Mouse (Mus musculus): Measurements from ENCODE around the gene Rnaseh2a. TPM values are rescaled to one million over a fixed set of nuclear protein-coding genes. Genes with fewer than 3 reads are reported as not detected.
A peak's percentile ranks its signal among the peaks of the same experiment; 100 is the strongest.

The Rnaseh2a gene
- polyA plus RNA-seq, 1 experiment from 2014 or later: 55.0 TPM

DNA sequence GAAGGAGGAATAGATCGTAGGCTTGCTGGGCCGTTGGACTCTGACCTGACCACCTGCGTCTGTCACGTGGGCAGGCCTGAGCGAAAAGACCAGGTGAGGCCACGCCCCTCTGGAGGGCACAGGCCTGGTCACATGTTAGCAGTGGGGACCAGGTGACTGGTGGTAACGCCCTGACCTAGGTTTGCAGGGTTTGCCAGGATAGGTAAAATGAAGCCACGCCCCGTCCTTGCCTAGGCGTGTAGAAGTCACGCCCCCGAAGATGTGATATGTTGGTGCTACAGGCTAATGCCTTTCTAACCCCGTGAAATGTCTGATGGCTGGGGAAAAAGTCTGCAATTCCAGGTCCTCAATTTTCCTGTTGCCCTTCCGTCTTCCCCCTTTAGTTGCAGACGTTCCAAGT, 21.3 kb upstream of the Rnaseh2a start:
- Histone ChIP-seq H3K36me3 (no peaks in the 10 kb centered on the region; the same call in 1 of the 2 replicates), H3K4me2 (peak overlapping the region; percentile 80), H3K27me3 (peaks cover 44% of the 10 kb centered on the region), H3K4me1 (replicated peaks) (peaks cover 31% of the 10 kb centered on the region), H3K9ac (peak overlapping the region; percentile 78), H3K9me3 (no peaks in the 10 kb centered on the region), H3K4me3 (peak overlapping the region; percentile 53), H3K27ac (replicated peaks) (peak overlapping the region; percentile 50; the same call in 1 of the 2 replicates)
- WGBS: 2% methylated on average over 15 of the region's 15 CpGs
- ATAC-seq (ENCODE audit: low read depth): peak; percentile 62

DNA sequence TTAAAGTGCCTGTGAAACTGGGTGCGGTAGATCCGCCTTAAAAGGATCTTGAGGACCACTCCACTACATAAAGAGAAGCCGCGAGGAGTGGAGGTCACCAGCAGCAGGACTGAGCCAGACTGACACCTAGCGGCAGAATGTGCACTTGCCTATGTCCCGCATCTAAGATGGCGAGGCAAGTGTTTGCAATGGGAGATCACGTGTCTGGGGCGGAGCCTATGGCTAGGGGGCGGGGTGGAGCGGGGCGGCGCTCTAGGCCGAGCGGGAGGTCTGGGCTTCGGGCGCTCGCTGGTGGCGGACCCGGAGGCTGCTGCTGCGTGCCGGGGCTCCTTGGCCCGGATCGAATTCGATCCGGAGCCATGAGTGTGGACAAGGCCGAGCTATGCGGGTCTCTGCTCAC, 20.8 kb upstream of the Rnaseh2a start, which contains the start of gene Hook2:
TSS of gene Hook2 (plus strand) at position 255 of the 400 bp plus-strand sequence.
- Histone ChIP-seq H3K27ac (replicated peaks) (peak within 1 kb of the TSS; percentile 81), H3K9me3 (no peaks in the 10 kb centered on the region), H3K4me2 (peak within 1 kb of the TSS; percentile 80), H3K9ac (peak within 1 kb of the TSS; percentile 78), H3K36me3 (no peaks in the 10 kb centered on the region; the same call in 1 of the 2 replicates), H3K4me1 (replicated peaks) (peaks cover 31% of the 10 kb centered on the region), H3K4me3 (peak within 1 kb of the TSS; percentile 53), H3K27me3 (peaks cover 40% of the 10 kb centered on the region)
- ATAC-seq (ENCODE audit: low read depth): peak; percentile 88
- 1% methylated on average over 28 of the region's 28 CpGs for WGBS

DNA sequence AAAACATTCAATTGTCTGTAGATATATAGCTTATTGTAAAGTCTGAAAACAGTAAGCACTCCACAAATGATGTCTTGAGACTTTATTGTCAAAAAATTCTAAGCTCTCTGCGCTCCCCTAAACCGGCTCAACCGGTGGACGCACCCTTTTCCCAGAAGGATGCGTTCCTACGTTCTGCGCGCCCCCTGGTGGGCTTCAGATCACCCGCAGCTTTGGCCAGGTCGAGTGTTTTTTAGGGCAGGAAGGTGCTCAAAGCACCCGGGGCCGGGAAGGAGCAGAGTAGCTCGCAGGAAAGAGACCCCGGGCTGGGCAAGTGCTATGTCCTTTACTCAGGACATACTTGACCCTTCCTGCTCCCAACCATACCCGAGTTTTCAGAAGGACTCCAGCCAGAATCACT, 20.2 kb upstream of the Rnaseh2a start:
- Histone ChIP-seq H3K9me3 (no peaks in the 10 kb centered on the region), H3K4me1 (replicated peaks) (peaks cover 37% of the 10 kb centered on the region), H3K4me3 (peak overlapping the region; percentile 53), H3K36me3 (no peaks in the 10 kb centered on the region; the same call in 1 of the 2 replicates), H3K27me3 (peaks cover 35% of the 10 kb centered on the region), H3K4me2 (peak overlapping the region; percentile 80), H3K27ac (replicated peaks) (peak overlapping the region; percentile 81), H3K9ac (peak overlapping the region; percentile 72)
- peak; percentile 59 for ATAC-seq (ENCODE audit: low read depth)
- under 1% methylated on average over 15 of the region's 15 CpGs for WGBS

DNA sequence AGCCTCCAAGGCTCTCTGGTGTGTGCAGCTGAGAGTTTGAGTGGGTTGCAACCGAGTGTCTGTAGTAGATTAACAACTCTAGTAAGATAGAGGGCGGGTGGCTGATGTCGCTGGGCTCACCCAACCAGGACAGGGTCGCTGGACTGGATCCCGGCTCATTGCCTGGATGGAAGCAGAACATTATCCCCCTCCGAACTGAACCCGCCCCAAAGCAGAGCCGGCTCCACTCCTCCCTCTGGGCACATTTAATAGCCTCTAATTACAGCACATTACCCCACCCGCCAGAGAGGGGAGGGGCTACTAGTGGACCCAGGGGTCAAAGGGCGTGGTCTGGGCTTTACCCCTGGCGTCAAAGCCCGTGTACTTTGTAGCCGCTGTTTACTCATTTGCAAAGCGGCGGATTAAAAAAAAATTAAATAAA, 19.8 kb upstream of the Rnaseh2a start:
- peak overlapping the region; percentile 80 for H3K4me2 ChIP-seq
- whole genome bisulfite sequencing: 7% methylated on average over 15 of the region's 15 CpGs

DNA sequence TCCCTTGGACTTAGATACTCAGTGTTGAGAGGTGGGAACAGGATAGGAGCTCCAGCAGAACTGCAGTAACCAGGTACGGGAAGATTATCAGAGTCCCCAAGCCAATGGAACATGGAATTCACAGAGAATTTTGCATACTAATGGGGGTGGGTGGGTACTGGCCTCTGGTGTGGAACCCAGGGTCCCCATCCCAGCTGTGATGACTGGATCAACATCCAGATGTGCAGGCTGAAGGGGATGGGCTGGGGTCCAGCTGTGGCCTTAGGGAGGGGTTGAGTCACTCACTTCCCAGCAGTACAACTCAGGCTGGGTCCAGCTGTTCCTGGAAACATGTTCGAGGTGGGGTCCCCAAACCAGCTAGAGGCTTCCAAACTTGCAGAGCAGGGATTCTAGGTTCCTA, 18.3 kb upstream of the Rnaseh2a start:
- Histone ChIP-seq H3K27ac (replicated peaks) (no peak overlapping the region), H3K9ac (no peak overlapping the region), H3K4me2 (no peak overlapping the region), H3K9me3 (no peaks in the 10 kb centered on the region), H3K4me1 (replicated peaks) (peaks cover 43% of the 10 kb centered on the region), H3K36me3 (no peaks in the 10 kb centered on the region), H3K4me3 (no peak overlapping the region), H3K27me3 (peaks cover 39% of the 10 kb centered on the region)
- 58% methylated on average over 2 of the region's 2 CpGs for WGBS
- no peak for ATAC-seq (ENCODE audit: low read depth)

More for the DNA sequence above, 19.8 kb upstream of the Rnaseh2a start:
- H3K36me3 ChIP-seq: no peaks in the 10 kb centered on the region
- H3K4me1 ChIP-seq (replicated peaks): peaks cover 42% of the 10 kb centered on the region
- peaks cover 35% of the 10 kb centered on the region for H3K27me3 ChIP-seq
- no peak overlapping the region for H3K27ac ChIP-seq (replicated peaks)
- ATAC-seq (ENCODE audit: low read depth): no peak
- H3K9ac ChIP-seq: no peak overlapping the region; the same call in 1 of the 2 replicates
- H3K4me3 ChIP-seq: peak overlapping the region; percentile 53; the same call in 1 of the 2 replicates
- no peaks in the 10 kb centered on the region for H3K9me3 ChIP-seq

DNA sequence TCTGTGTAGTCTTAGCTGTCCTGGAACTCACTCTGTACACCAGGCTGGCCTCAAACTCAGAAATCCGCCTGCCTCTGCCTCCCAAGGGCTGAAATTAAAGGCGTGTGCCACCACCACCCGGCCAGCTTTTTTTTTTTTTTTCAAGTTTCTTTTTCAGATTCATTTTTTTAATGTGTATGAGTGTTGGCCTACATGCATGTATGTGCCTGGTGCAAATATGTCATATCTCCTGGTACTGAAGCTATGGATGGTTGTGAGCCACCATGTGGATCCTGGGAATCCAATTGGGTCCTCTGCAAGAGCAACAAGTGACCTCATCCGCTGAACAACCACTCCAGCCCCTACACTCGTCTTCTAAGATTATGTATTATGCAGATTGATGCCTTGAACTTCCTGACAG, 17.8 kb upstream of the Rnaseh2a start:
- no peak for ATAC-seq (ENCODE audit: low read depth)
- Histone ChIP-seq H3K27ac (replicated peaks) (no peak overlapping the region), H3K4me2 (no peak overlapping the region), H3K9ac (no peak overlapping the region), H3K4me3 (no peak overlapping the region), H3K27me3 (peaks cover 43% of the 10 kb centered on the region), H3K9me3 (no peaks in the 10 kb centered on the region), H3K36me3 (no peaks in the 10 kb centered on the region), H3K4me1 (replicated peaks) (peaks cover 43% of the 10 kb centered on the region)
- 86% methylated on average over 5 of the region's 5 CpGs for WGBS

DNA sequence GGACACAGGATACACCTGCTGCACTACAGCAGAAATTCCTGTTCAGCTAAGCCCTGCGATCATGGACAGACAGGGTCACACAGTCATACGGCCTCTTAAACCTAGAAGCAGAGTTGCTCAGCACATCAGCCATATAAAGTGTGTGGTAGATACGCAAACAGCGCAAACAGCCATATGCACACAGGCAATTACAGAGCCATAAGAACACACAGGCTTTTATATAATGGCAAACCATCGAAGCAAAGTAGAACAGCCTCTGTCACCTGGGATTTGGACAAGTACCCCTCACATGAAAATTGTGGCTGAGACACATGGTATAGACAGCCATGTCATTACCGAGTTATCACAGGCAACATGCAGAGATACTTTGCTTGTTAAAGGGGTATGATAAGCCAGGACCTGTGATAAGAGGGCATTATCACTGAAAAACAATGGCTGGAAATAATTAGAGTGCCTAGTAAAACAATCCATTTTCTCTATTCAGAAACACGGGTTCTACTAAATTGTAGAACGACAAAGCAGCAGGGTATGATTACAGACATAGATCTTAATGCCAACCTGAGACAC, 16.9 kb upstream of the Rnaseh2a start:
- H3K4me1 ChIP-seq (replicated peaks): peaks cover 52% of the 10 kb centered on the region
- H3K36me3 ChIP-seq: no peaks in the 10 kb centered on the region
- peak overlapping the region; percentile 67 for H3K27ac ChIP-seq (replicated peaks)
- H3K9me3 ChIP-seq: no peaks in the 10 kb centered on the region
- H3K4me2 ChIP-seq: peak overlapping the region; percentile 99
- peak overlapping the region; percentile 73 for H3K9ac ChIP-seq
- peak overlapping the region; percentile 48 for H3K4me3 ChIP-seq
- WGBS: 31% methylated on average over 8 of the region's 8 CpGs
- no peak for ATAC-seq (ENCODE audit: low read depth)
- peaks cover 48% of the 10 kb centered on the region for H3K27me3 ChIP-seq

- Histone ChIP-seq H3K27me3 (peaks cover 51% of the 10 kb centered on the region), H3K36me3 (no peaks in the 10 kb centered on the region), H3K9ac (peak overlapping the region; percentile 73), H3K9me3 (no peaks in the 10 kb centered on the region), H3K4me3 (peak overlapping the region; percentile 48), H3K27ac (replicated peaks) (peak overlapping the region; percentile 67), H3K4me2 (peak overlapping the region; percentile 99), H3K4me1 (replicated peaks) (peaks cover 54% of the 10 kb centered on the region)
- under 1% methylated on average over 52 of the region's 53 CpGs for WGBS
- ATAC-seq (ENCODE audit: low read depth): peak; percentile 19; the same call in 1 of the 2 replicates
These were observed 16.3 kb upstream of the Rnaseh2a start for GRCm38 (mm10) chr8:84985684-84986378.

DNA sequence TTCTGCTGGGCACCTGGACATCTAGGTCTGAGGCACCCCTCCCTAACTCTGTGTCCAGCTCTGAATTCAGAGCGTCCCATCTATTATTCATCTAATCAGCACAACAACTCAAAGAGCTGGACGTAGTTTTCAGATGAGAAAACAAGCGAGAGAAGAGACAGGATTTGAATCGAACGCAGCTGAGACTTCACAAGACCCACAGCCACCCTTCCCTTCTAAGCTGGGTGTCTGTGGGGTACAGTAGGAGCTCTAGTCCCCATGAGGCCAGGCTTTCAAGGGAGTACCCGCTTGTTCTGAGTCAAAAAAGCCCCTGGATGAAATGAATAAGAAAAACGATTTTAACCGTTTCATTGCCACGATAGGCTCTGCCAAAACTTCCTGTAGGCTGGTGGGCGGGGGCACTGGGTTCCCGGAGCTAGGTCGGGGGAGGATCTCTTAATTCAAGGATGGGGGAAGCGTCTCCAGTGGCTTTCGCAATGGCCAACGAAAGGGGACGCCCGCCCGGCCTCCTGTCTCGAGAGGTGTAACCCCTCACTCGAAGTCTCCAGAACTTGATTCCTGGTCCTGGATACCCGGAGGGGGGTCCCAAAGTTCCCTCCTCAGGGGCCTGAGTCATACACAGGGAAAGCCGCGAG, 15.6 kb upstream of the Rnaseh2a start:
- ATAC-seq (ENCODE audit: low read depth): no peak
- Histone ChIP-seq H3K9me3 (no peaks in the 10 kb centered on the region), H3K4me2 (peak overlapping the region; percentile 99), H3K27me3 (peaks cover 57% of the 10 kb centered on the region), H3K4me1 (replicated peaks) (peaks cover 59% of the 10 kb centered on the region), H3K36me3 (no peaks in the 10 kb centered on the region), H3K4me3 (peak overlapping the region; percentile 48), H3K9ac (peak overlapping the region; percentile 73), H3K27ac (replicated peaks) (peak overlapping the region; percentile 67)
- under 1% methylated on average over 23 of the region's 23 CpGs for WGBS

GRCm38 (mm10) chr8:84984294-84985048, 14.9 kb upstream of the Rnaseh2a start:
- H3K27me3 ChIP-seq: peaks cover 61% of the 10 kb centered on the region
- H3K36me3 ChIP-seq: no peaks in the 10 kb centered on the region
- no peak overlapping the region; the same call in 1 of the 2 replicates for H3K4me3 ChIP-seq

GRCm38 (mm10) chr8:84982499-84983011, 13.0 kb upstream of the Rnaseh2a start:
- no peaks in the 10 kb centered on the region for H3K36me3 ChIP-seq
- H3K27ac ChIP-seq (replicated peaks): no peak overlapping the region
- H3K27me3 ChIP-seq: peaks cover 64% of the 10 kb centered on the region
- no peak for ATAC-seq (ENCODE audit: low read depth)
- H3K4me3 ChIP-seq: no peak overlapping the region
- H3K9me3 ChIP-seq: no peaks in the 10 kb centered on the region
- H3K9ac ChIP-seq: no peak overlapping the region
- H3K4me2 ChIP-seq: no peak overlapping the region
- 74% methylated on average over 3 of the region's 3 CpGs for WGBS
- H3K4me1 ChIP-seq (replicated peaks): peaks cover 73% of the 10 kb centered on the region

More at GRCm38 (mm10) chr8:84984294-84985048, 14.9 kb upstream of the Rnaseh2a start:
- Histone ChIP-seq H3K9ac (0 out of 2 replicates have a peak overlapping the region, but pooled peaks have one; percentile 73), H3K27ac (replicated peaks) (peak overlapping the region; percentile 67; the same call in 1 of the 2 replicates), H3K9me3 (no peaks in the 10 kb centered on the region), H3K4me1 (replicated peaks) (peaks cover 60% of the 10 kb centered on the region), H3K4me2 (peak overlapping the region; percentile 99)
- 14% methylated on average over 15 of the region's 16 CpGs for WGBS
- no peak for ATAC-seq (ENCODE audit: low read depth)

Measured in neural tube, embryonic 13.5 days (tissue).